Mouse (Mus musculus): ENCODE results near the gene Disp2.

Gene Disp2

GRCm38 (mm10) chr2:118783663-118784062 lies 4.1 kb downstream of the Disp2 start:
- no peak for DNase-seq (ENCODE audit: low read depth, low spot score)

- no peak for DNase-seq (ENCODE audit: low read depth, low spot score)
Measured at GRCm38 (mm10) chr2:118786525-118786924, 7.0 kb downstream of the Disp2 start.

- no peak for DNase-seq (ENCODE audit: low read depth, low spot score)
Measured at GRCm38 (mm10) chr2:118789501-118789900, 10.0 kb downstream of the Disp2 start.

GRCm38 (mm10) chr2:118790221-118790550 lies 10.7 kb downstream of the Disp2 start:
- DNase-seq (ENCODE audit: low read depth, low spot score) = no peak

- peak; percentile 70 for DNase-seq (ENCODE audit: low read depth, low spot score)
Measured at GRCm38 (mm10) chr2:118790551-118791525, 11.3 kb downstream of the Disp2 start.

DNA sequence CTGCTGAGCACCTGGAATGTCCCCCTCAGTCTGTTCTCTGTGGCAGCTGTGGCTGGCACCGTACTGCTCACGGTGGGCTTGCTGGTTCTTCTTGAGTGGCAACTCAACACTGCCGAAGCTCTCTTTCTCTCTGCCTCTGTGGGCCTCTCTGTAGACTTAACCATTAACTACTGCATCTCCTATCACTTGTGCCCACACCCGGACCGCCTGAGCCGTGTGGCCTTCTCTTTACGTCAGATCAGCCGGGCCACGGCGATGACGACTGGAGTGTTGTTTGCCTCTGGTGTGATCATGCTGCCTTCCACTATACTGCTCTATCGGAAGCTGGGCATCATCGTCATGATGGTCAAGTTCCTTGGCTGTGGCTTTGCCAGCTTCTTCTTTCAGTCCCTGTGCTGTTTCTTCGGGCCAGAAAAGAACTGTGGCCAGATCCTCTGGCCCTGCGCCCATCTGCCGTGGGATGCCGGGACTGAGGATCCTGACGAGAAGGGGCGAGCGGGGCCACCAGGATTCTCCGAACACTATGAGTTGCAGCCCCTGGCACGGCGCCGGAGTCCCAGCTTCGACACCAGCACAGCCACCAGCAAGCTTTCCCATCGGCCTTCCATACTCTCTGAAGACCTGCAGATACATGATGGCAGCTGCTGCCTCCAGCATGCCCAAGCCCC lies 12.2 kb downstream of the Disp2 start:
- no peak for DNase-seq (ENCODE audit: low read depth, low spot score)

GRCm38 (mm10) chr2:118792259-118792613 lies 12.7 kb downstream of the Disp2 start:
- DNase-seq (ENCODE audit: low read depth, low spot score) = no peak

DNA sequence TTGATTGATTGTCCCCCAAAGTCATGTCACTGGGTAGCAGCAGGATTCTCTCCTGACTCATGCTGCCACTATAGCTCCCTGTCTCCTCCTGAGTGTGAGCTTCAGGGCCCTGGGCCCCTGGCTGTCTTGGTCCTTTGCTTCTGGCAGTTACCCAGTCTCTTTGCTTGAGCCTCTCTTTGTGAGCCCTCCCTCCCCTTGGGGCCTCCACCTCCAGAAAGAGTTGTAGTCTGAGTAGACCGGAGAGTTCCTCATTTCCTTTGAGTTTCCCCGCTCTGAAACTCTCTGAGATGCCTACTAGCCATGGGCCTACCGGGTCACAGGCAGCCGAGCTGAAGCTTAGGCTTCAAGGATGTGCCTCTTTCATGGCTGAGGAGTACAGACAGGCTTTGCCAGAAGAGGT lies 14.1 kb downstream of the Disp2 start:
- DNase-seq (ENCODE audit: low read depth, low spot score) = no peak

DNA sequence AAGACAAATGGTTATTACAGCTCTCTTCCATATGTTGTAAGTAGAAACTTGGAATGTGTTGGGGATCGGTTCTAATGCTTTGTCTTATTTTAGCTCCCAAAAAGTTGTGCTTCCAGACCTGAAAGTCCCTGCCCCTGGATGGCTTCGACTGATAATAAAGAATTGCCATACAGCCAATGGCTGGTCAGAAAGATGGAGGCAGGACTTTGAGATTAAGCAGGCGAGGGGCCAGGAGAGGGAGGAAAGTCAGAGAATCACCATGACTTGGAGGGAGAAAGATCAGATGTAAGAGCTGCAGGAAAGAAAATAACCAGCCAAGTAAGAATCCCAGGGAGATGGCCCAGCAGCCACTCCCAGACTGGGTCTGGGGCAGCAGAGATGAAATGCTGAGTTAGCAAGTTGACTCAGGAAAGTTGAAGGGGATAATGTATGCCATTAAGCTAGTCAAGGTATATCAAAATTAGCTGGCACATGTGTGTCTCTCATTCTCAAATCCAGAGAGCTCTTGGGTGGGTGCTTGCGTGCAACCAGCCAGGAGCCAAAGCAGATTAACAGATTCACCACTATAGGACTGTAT lies 23.1 kb downstream of the Disp2 start:
- no peak for DNase-seq (ENCODE audit: low read depth, low spot score)

DNA sequence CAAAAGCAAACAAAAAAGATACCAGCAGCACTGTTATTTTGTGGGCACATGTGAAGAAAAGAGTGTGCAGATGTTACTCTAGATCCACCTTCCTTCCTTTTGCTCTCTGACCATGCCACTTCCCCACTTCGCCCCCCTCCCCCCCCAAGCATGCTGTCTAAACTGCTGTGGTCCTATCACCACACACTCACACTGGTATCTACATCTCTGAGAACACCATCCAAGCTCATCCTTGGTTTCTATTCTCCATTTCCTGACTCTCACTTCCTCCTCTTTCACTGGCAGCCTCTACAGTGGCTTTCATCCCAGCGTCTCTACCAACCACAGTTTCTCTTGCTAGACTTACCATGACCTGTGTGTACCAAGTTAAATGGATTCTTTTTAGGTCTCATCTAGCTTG lies 25.0 kb downstream of the Disp2 start:
- DNase-seq (ENCODE audit: low read depth, low spot score) = no peak

GRCm38 (mm10) chr2:118805137-118805536 lies 25.6 kb downstream of the Disp2 start:
- DNase-seq (ENCODE audit: low read depth, low spot score) = no peak

DNA sequence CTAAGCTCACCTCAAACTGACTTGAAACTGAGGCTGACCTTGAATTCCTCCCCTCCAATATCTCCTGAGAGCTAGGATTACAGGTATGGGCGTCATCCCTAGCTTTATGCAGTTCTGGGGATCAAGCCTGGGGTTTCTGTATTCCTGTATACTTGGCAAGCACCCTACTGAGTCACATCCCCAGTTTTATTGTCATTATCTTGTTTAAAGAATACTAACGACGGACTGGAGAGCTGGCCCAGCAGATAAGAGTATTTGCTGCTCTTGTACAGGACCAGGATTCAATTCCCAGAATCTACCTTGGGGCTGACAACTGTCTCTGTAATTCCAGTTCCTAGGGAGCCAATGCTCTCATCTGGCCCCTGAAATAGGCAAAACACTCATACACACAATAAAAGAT lies 26.2 kb downstream of the Disp2 start:
- no peak for DNase-seq (ENCODE audit: low read depth, low spot score)

GRCm38 (mm10) chr2:118806860-118807259 lies 27.3 kb downstream of the Disp2 start:
- DNase-seq (ENCODE audit: low read depth, low spot score) = no peak

DNA sequence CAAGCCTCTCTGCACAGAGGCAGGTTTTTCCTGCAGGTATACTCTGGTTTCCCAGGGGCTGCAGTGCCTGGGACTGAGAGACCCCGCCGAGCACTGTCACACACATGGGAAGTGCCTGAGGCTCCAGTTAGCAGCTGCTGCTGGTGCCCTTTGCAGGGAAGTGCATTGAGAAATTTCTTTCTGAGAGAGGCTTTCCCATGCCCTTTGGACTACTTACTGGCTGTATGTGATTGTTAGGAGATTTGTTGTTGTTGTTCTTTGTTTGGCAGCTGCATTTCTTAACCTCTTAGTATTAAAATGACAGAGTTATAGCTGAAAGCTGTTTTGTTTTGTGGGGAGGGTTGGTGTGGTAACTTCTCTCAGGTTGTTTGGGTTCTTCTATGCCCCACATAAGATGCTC lies 31.3 kb downstream of the Disp2 start:
- DNase-seq (ENCODE audit: low read depth, low spot score) = no peak

- no peak for DNase-seq (ENCODE audit: low read depth, low spot score)
Measured at GRCm38 (mm10) chr2:118812724-118813123, 33.2 kb downstream of the Disp2 start.

DNA sequence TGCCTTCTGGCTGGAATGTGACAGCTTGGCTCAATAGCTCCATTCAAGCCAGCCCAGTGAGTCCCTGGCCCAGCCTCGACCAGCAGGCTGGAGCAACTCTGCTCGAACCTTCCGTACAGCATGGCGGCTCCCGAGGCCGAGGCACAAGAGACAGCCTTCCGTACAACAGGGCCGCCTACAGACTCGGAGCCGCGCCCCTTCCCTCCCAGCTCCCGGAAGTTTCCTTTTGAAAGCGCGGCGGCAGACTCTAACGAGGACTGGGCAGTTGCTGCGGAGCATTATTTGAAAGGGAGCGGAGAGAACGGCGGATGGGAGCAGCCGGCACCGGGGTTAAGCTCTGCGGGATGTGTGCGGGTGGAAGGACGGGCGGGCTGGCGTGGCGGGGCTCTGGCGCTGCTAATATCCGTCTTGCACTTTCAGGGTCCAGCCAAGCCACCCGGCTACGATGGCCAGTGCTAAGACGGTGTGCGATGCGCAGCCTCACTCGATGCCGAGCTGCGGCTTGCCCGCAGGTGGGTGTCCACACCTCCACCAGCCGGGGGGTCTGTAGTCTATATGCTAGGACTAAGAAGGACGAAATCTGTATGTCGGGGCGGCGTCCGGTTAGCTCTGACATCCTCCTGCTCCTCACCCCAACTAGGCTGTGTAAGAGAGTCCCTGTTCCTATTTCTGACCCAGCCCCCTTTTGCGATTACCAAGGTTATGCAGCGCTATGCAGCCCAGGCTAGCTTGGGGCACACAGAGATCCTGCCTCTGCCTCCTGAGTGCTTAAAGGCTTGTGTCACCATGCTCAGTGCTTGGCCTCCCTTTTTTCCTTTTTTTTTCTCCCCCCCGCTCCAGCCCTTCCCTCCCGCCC lies 34.7 kb downstream of the Disp2 start, which contains the start of gene Knstrn:
Knstrn (plus strand) TSS at position 23 of the 856 bp plus-strand sequence.
- DNase-seq (ENCODE audit: low read depth, low spot score) = peak; percentile 90

- no peak for DNase-seq (ENCODE audit: low read depth, low spot score)
Measured at GRCm38 (mm10) chr2:118822800-118823199, 43.3 kb downstream of the Disp2 start.

DNA sequence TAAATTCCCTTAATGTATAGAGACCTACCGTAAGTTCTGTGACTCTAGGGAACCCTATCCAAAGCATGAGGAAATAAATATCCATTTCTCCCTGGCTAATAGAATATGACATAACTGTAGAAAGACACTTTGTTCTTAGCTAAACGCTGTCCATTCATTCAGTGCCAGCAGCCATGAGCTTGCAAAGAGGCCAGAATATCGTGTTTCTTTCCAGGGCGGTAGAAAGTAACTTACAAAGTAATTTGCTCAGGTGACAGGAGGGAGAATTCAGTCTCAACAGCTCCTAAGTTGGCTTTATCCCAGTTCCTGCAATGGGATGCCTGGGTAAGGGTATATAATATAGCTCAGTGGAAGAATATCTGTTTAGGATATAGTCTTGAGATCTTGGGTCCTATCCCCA lies 44.9 kb downstream of the Disp2 start:
- no peak for DNase-seq (ENCODE audit: low read depth, low spot score)

- DNase-seq (ENCODE audit: low read depth, low spot score) = no peak
Measured at GRCm38 (mm10) chr2:118829096-118829495, 49.6 kb downstream of the Disp2 start.

- no peak for DNase-seq (ENCODE audit: low read depth, low spot score)
Measured at GRCm38 (mm10) chr2:118834061-118834460, 54.5 kb downstream of the Disp2 start.

DNA sequence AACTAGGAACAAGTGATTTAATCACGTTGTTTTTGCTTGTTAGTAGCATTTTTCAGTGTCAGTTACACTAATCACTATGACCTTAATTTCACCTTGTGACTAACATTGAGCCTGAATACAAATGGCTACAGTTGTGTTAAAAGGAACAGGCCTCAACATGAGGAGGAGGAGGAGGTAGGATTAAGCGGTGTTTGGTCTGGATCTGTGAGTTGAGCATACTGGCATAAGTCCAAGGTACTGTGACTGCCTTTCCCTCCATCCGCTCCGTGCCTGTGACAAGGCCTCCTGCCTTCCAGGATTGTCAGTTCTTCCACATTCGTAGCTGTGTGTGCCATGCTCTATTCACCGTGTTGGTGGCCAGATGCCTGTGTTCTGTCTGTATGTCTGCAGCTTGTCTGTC lies 55.6 kb downstream of the Disp2 start:
- DNase-seq (ENCODE audit: low read depth, low spot score) = no peak

DNA sequence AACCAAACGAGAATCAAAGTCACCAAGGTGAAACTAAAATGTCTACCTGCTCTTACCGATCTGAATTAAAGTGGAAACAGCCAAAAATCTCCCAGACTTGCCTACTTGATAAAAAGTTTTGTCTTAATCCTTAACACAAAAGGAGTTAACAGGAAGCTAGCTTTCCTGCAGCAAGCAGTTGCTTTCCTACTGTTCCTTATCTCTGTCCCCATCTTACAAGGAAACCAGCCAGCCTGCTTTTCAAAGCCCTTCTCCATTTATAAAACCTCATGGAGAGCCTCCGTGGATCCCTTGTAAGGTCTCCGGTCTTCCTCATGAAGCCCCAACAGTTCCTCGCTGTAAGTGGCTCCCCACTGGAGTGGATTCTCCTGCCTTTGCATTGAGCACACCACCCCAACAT lies 58.8 kb downstream of the Disp2 start:
- DNase-seq (ENCODE audit: low read depth, low spot score) = no peak
